Mouse (Mus musculus) cerebellum, adult 11-12 months (tissue): ENCODE results near the gene Slc51b.

Experiments
- DNase-seq: peaks from one replicate; pipeline ENCODE4 v3.0.0; 2022

Slc51b gene

GRCm38 (mm10) chr9:65422760-65423501, at the start of gene Slc51b:
TSS of gene Slc51b (minus strand) at chr9:65422955.
- no peak for DNase-seq

GRCm38 (mm10) chr9:65467686-65468085, 44.9 kb upstream of the Slc51b start:
- no peak for DNase-seq

- no peak for DNase-seq
Measured at GRCm38 (mm10) chr9:65465241-65465640, 42.5 kb upstream of the Slc51b start.

- DNase-seq: no peak
Measured at GRCm38 (mm10) chr9:65464161-65464560, 41.4 kb upstream of the Slc51b start.

- no peak for DNase-seq
Measured at GRCm38 (mm10) chr9:65462544-65462943, 39.8 kb upstream of the Slc51b start.

GRCm38 (mm10) chr9:65460732-65461442, 38.1 kb upstream of the Slc51b start, which contains the start of gene Spg21:
TSS of gene Spg21 (plus strand) at chr9:65460947.
- peak; percentile 93 for DNase-seq

- no peak for DNase-seq
Measured at GRCm38 (mm10) chr9:65460198-65460597, 37.4 kb upstream of the Slc51b start.

GRCm38 (mm10) chr9:65458975-65459374, 36.2 kb upstream of the Slc51b start:
- no peak for DNase-seq

- no peak for DNase-seq
Measured at GRCm38 (mm10) chr9:65447951-65448350, 25.2 kb upstream of the Slc51b start.

GRCm38 (mm10) chr9:65444692-65445091, 21.9 kb upstream of the Slc51b start:
- no peak for DNase-seq

GRCm38 (mm10) chr9:65435671-65436301, 13.0 kb upstream of the Slc51b start, which contains the start of gene Mtfmt:
TSS of gene Mtfmt (plus strand) at chr9:65435782.
- peak; percentile 91 for DNase-seq

- DNase-seq: no peak
Measured at GRCm38 (mm10) chr9:65435211-65435610, 12.5 kb upstream of the Slc51b start.

- DNase-seq: peak; percentile 21
Measured at GRCm38 (mm10) chr9:65434140-65434539, 11.4 kb upstream of the Slc51b start.

- peak; percentile 62 for DNase-seq
Measured at GRCm38 (mm10) chr9:65432236-65432635, 9.5 kb upstream of the Slc51b start.

GRCm38 (mm10) chr9:65430921-65431320, 8.2 kb upstream of the Slc51b start:
- no peak for DNase-seq

- no peak for DNase-seq
Measured at GRCm38 (mm10) chr9:65430401-65430800, 7.6 kb upstream of the Slc51b start.

GRCm38 (mm10) chr9:65428003-65428402, 5.2 kb upstream of the Slc51b start:
- no peak for DNase-seq

GRCm38 (mm10) chr9:65427511-65427910, 4.8 kb upstream of the Slc51b start:
- no peak for DNase-seq

- no peak for DNase-seq
Measured at GRCm38 (mm10) chr9:65424393-65424792, 1.6 kb upstream of the Slc51b start.

- no peak for DNase-seq
Measured at GRCm38 (mm10) chr9:65419633-65420032, 3.1 kb downstream of the Slc51b start.

GRCm38 (mm10) chr9:65417738-65418137, 5.0 kb downstream of the Slc51b start:
- no peak for DNase-seq

- DNase-seq: no peak
Measured at GRCm38 (mm10) chr9:65411326-65411725, 11.4 kb downstream of the Slc51b start.

GRCm38 (mm10) chr9:65410378-65410777, 12.4 kb downstream of the Slc51b start:
- no peak for DNase-seq

GRCm38 (mm10) chr9:65408871-65409295, 13.9 kb downstream of the Slc51b start:
- no peak for DNase-seq
